Mouse (Mus musculus): Measurements from ENCODE around the gene Lrfn1. TPM values are rescaled to one million over a fixed set of nuclear protein-coding genes. Genes with fewer than 3 reads are reported as not detected.

The Lrfn1 gene
- polyA plus RNA-seq, 1 experiment from 2014 or later = 0.15 TPM

- WGBS (ENCODE audit: insufficient replicate concordance) = 1% methylated on average over 62 of the region's 64 CpGs
- DNase-seq = peak; percentile 100
- peaks cover 9% of the 10 kb centered on the region; the same call in 1 of the 2 replicates for H3K36me3 ChIP-seq
- H3K4me1 ChIP-seq (replicated peaks) = peaks cover 67% of the 10 kb centered on the region
- peak overlapping the region; percentile 81 for H3K4me3 ChIP-seq (replicated peaks)
- H3K9me3 ChIP-seq (replicated peaks) = no peaks in the 10 kb centered on the region
- no peaks in the 10 kb centered on the region for H3K27me3 ChIP-seq
- peak overlapping the region; percentile 87 for H3K27ac ChIP-seq
- peak; percentile 97 for ATAC-seq (ENCODE audit: low read depth)
- H3K4me2 ChIP-seq = peak overlapping the region; percentile 87
- H3K9ac ChIP-seq = peak overlapping the region; percentile 95
Observed at GRCm38 (mm10) chr7:28436271-28436904, 15.4 kb upstream of the Lrfn1 start.

DNA sequence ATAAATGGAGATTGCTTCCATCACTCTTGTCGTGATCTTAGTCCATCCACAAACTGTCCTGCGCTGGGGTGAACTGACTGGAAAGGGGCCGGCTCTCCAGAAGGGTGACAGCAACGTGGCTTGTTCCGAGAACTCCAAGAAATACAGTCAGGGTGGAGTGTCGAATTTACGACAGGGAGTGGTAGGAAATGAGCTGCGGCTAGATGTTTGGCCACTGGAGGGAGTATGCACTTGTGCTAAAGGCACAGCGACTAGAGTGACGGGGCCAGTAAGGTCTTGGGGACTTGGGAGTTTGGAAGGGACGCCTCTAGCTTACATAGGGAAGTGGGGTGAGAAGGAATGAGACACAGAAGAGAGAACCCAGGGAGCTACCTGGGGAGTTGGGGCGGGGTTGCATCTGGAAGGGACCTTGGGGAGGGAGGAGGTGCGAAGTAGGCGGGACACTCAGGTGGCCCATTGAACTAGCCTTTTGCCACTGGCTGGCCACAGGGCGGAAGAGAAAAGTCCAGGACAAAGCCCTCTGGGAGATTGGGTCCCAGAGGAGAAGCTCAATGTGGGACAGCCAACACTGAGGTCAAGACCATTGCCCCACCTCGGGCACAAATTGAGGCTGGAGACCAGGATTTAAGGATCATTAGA, 14.7 kb upstream of the Lrfn1 start, which contains the start of gene Gmfg:
TSS of gene Gmfg (plus strand) at position 516 of the 639 bp plus-strand sequence.
- DNase-seq (peak; percentile 85), ATAC-seq (ENCODE audit: low read depth) (peak; percentile 21)
- 3% methylated on average over 16 of the region's 16 CpGs for WGBS (ENCODE audit: insufficient replicate concordance)
- Histone ChIP-seq H3K9ac (peak within 1 kb of the TSS; percentile 77), H3K4me1 (replicated peaks) (peaks cover 62% of the 10 kb centered on the region), H3K36me3 (0 out of 2 replicates have a peak, but pooled peaks cover 3% of the 10 kb centered on the region), H3K4me3 (replicated peaks) (peak within 1 kb of the TSS; percentile 81), H3K27me3 (no peaks in the 10 kb centered on the region), H3K4me2 (peak within 1 kb of the TSS; percentile 87), H3K27ac (peak within 1 kb of the TSS; percentile 87), H3K9me3 (replicated peaks) (no peaks in the 10 kb centered on the region)

DNA sequence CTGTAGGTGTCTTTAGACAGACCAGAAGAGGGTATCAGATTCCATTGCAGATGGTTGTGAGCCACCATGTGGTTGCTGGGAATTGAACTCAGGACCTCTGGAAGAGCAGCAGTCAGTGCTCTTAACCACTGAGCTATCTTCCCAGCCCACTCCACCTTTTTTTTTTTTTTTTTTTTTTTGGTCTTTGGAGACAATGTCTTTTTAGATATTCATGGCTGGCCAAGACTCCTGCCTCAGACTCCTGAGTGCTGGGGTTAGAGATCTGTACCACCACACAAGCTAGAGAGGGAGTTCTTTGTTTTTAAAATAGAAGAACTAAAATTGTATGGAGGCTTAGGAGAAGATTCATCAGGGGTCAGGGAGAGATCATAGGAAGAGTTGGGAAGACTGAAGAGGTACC, 13.8 kb upstream of the Lrfn1 start:
- Histone ChIP-seq H3K27me3 (no peaks in the 10 kb centered on the region), H3K4me1 (replicated peaks) (peaks cover 60% of the 10 kb centered on the region), H3K4me2 (no peak overlapping the region), H3K9ac (no peak overlapping the region), H3K4me3 (replicated peaks) (no peak overlapping the region), H3K27ac (no peak overlapping the region), H3K9me3 (replicated peaks) (no peaks in the 10 kb centered on the region), H3K36me3 (0 out of 2 replicates have a peak, but pooled peaks cover 3% of the 10 kb centered on the region)
- ATAC-seq (ENCODE audit: low read depth) (no peak), DNase-seq (no peak)

DNA sequence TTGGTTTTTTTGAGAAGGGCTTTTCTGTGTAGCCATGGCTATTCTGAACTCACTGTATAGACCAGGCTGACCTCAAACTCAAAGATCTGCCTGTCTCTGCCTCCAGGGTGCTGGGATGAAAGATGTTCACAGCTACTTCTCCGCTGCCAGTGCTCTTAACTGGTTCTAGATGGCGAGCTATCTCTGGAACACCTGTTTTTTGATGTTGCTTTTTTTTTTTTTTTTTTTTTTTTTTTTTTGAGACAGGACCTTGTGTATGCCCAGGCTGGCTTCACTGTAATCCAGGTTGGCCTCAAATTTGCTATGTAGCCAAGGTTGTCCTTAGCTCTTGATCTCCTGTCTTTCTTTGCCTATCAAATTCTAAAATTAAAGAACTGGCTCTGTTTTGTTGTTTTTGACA, 13.0 kb upstream of the Lrfn1 start:
- H3K27me3 ChIP-seq = no peaks in the 10 kb centered on the region
- DNase-seq = no peak
- WGBS (ENCODE audit: insufficient replicate concordance) = 42% methylated on average over 2 of the region's 2 CpGs
- no peaks in the 10 kb centered on the region for H3K9me3 ChIP-seq (replicated peaks)
- peaks cover 54% of the 10 kb centered on the region for H3K4me1 ChIP-seq (replicated peaks)
- ATAC-seq (ENCODE audit: low read depth) = no peak
- no peak overlapping the region for H3K4me2 ChIP-seq
- no peak overlapping the region for H3K27ac ChIP-seq
- no peaks in the 10 kb centered on the region for H3K36me3 ChIP-seq
- H3K4me3 ChIP-seq (replicated peaks) = no peak overlapping the region
- no peak overlapping the region for H3K9ac ChIP-seq

GRCm38 (mm10) chr7:28440739-28441138, 11.0 kb upstream of the Lrfn1 start:
- no peaks in the 10 kb centered on the region for H3K36me3 ChIP-seq
- 19% methylated on average over 2 of the region's 2 CpGs for WGBS (ENCODE audit: insufficient replicate concordance)
- H3K4me2 ChIP-seq = peak overlapping the region; percentile 37
- no peaks in the 10 kb centered on the region for H3K27me3 ChIP-seq
- H3K4me1 ChIP-seq (replicated peaks) = peaks cover 36% of the 10 kb centered on the region
- ATAC-seq (ENCODE audit: low read depth) = no peak
- peak overlapping the region; percentile 26; the same call in 1 of the 2 replicates for H3K4me3 ChIP-seq (replicated peaks)
- no peak for DNase-seq
- H3K9ac ChIP-seq = peak overlapping the region; percentile 54
- H3K9me3 ChIP-seq (replicated peaks) = no peaks in the 10 kb centered on the region
- peak overlapping the region; percentile 64 for H3K27ac ChIP-seq

- H3K4me3 ChIP-seq (replicated peaks) = peak overlapping the region; percentile 12; the same call in 1 of the 2 replicates
Observed at GRCm38 (mm10) chr7:28441776-28442485, 9.8 kb upstream of the Lrfn1 start.

DNA sequence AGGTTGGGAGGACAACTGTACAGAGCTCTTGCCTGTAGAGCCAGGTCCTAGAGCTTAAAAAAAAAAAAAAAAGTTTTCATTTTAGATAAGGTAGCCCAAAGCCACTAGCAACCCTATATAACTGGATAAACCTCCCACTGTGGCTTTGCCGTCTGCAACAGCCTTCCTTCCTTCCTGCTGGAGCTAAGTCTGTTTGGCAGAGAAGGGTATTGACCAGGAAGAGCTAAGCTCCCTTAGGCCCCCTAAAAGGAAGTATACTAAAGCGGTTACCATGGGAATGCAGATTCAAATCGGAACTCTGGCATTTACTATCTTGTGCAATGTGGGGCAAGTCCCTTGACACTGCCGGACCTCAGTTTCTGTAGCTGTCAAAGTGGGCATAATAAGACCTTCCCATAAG, 9.1 kb upstream of the Lrfn1 start:
- H3K36me3 ChIP-seq = no peaks in the 10 kb centered on the region
- no peaks in the 10 kb centered on the region for H3K27me3 ChIP-seq
- 5% methylated on average over 4 of the region's 4 CpGs for WGBS (ENCODE audit: insufficient replicate concordance)
- no peak overlapping the region for H3K4me2 ChIP-seq
- peak; percentile 36; the same call in 1 of the 2 replicates for ATAC-seq (ENCODE audit: low read depth)
- no peak overlapping the region for H3K27ac ChIP-seq
- H3K9ac ChIP-seq = no peak overlapping the region
- DNase-seq = no peak
- peaks cover 35% of the 10 kb centered on the region for H3K4me1 ChIP-seq (replicated peaks)
- no peaks in the 10 kb centered on the region for H3K9me3 ChIP-seq (replicated peaks)
- H3K4me3 ChIP-seq (replicated peaks) = no peak overlapping the region

More at GRCm38 (mm10) chr7:28441776-28442485, 9.8 kb upstream of the Lrfn1 start:
- 0 out of 2 replicates have a peak overlapping the region, but pooled peaks have one; percentile 17 for H3K9ac ChIP-seq
- WGBS (ENCODE audit: insufficient replicate concordance) = 51% methylated on average over 14 of the region's 14 CpGs
- DNase-seq (no peak), ATAC-seq (ENCODE audit: low read depth) (no peak)
- H3K4me1 ChIP-seq (replicated peaks) = peaks cover 36% of the 10 kb centered on the region
- H3K36me3 ChIP-seq = no peaks in the 10 kb centered on the region
- H3K27me3 ChIP-seq = no peaks in the 10 kb centered on the region
- peak overlapping the region; percentile 61 for H3K27ac ChIP-seq
- H3K9me3 ChIP-seq (replicated peaks) = no peaks in the 10 kb centered on the region
- H3K4me2 ChIP-seq = peak overlapping the region; percentile 29

DNA sequence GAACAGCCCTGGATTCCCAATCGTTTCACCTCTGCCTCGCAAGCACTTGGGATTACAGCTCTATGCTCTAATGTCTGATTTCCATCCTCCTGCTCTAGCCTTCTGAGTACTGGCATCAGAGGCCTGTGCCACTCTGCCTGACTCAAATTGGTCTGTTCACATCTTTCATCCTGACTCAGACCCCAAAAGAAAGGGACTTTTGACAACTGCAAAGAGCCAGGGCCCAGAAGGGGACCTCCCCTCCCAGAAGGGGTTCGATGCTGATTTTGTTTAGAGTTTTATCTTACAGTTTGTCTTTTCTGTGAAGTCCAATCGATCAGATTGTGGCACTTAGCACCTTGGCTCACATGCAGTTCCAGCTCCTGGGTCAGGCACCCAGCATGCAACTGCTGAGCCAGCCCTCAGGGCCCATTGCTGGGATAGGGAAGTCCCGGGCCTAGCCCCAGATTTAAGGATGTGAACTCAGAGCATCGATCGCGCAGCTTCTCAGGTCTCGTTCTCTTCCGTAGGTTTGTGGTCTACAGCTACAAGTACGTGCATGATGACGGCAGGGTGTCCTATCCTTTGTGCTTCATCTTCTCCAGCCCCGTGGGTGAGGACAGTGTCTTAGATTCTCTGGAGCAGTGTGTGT, 7.3 kb upstream of the Lrfn1 start:
- WGBS (ENCODE audit: insufficient replicate concordance) = 65% methylated on average over 13 of the region's 13 CpGs
- Histone ChIP-seq H3K9ac (no peak overlapping the region), H3K27ac (no peak overlapping the region), H3K4me2 (no peak overlapping the region), H3K36me3 (no peaks in the 10 kb centered on the region), H3K4me3 (replicated peaks) (no peak overlapping the region), H3K9me3 (replicated peaks) (no peaks in the 10 kb centered on the region), H3K27me3 (no peaks in the 10 kb centered on the region), H3K4me1 (replicated peaks) (peaks cover 22% of the 10 kb centered on the region)
- no peak for ATAC-seq (ENCODE audit: low read depth)
- no peak for DNase-seq

DNA sequence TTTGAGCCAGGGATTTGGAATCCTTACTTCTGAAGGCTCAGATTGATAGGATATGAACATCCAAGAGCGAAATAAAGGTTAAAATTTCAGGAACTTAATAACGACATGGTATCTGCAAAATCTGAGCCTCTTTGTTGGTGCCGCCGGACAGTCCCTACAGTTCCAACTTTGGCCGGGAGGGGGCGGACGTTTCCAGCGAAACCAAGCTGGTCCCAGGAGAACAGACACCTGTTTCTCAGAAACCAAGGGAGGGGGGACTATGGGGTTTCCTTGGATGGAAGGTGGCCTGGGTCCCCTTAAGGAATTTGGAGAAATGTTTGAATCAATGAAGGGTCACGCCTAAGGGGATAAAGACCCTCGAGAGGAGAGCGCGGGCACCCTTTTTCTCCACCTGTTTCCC, 5.3 kb upstream of the Lrfn1 start:
- no peaks in the 10 kb centered on the region for H3K9me3 ChIP-seq (replicated peaks)
- H3K27ac ChIP-seq = no peak overlapping the region
- H3K27me3 ChIP-seq = peaks cover 8% of the 10 kb centered on the region
- ATAC-seq (ENCODE audit: low read depth) (no peak), DNase-seq (peak; percentile 50)
- H3K4me3 ChIP-seq (replicated peaks) = no peak overlapping the region
- no peaks in the 10 kb centered on the region for H3K36me3 ChIP-seq
- no peak overlapping the region for H3K9ac ChIP-seq
- H3K4me2 ChIP-seq = no peak overlapping the region
- peaks cover 17% of the 10 kb centered on the region for H3K4me1 ChIP-seq (replicated peaks)
- WGBS (ENCODE audit: insufficient replicate concordance) = 20% methylated on average over 12 of the region's 12 CpGs

- Histone ChIP-seq H3K27ac (no peak overlapping the region), H3K4me1 (replicated peaks) (peaks cover 17% of the 10 kb centered on the region), H3K27me3 (peaks cover 17% of the 10 kb centered on the region), H3K36me3 (no peaks in the 10 kb centered on the region), H3K9ac (no peak overlapping the region), H3K9me3 (replicated peaks) (no peaks in the 10 kb centered on the region), H3K4me3 (replicated peaks) (no peak overlapping the region), H3K4me2 (no peak overlapping the region)
- no peak for ATAC-seq (ENCODE audit: low read depth)
- DNase-seq = no peak
- 52% methylated on average over 12 of the region's 12 CpGs for WGBS (ENCODE audit: insufficient replicate concordance)
Observed at GRCm38 (mm10) chr7:28447101-28447830, 4.5 kb upstream of the Lrfn1 start.
